Mouse (Mus musculus) bone marrow, adult 2 months (tissue): ENCODE measurements around the gene Actr1a. TPM values are rescaled to one million over a fixed set of nuclear protein-coding genes. Genes with fewer than 3 reads are reported as not detected.

Experiments used
- H3K27ac ChIP-seq: fragments of 200-500 bp; 2 replicates; pipeline ENCODE4 v1.5.1; 2012; ENCODE audit warnings: low read depth, mild to moderate bottlenecking, control low read depth, inconsistent platforms, low read length; ENCODE audit not compliant: control insufficient read depth, poor library complexity, insufficient read depth
- H3K4me1 ChIP-seq: fragments of 200-500 bp; 2 replicates; pipeline ENCODE4 v1.6.1; 2011; ENCODE audit warnings: low read length; ENCODE audit not compliant: control insufficient read depth, insufficient read depth
- H3K4me3 ChIP-seq: fragments of 200-500 bp; replicated peaks from 2 replicates; pipeline ENCODE3; 2011; ENCODE audit warnings: mild to moderate bottlenecking, low read depth, low read length, control low read depth; ENCODE audit not compliant: control insufficient read depth
- CTCF ChIP-seq: fragments of 200-500 bp; IDR thresholded peaks from 2 replicates; pipeline ENCODE4 v1.5.1; 2011; ENCODE audit warnings: low read length, control low read depth; ENCODE audit not compliant: control insufficient read depth, insufficient read depth
- POLR2A ChIP-seq: fragments of 200-500 bp; IDR thresholded peaks from 2 replicates; pipeline ENCODE4 v1.6.1; 2011; ENCODE audit warnings: low read depth, mild to moderate bottlenecking, control low read depth, low read length, borderline replicate concordance; ENCODE audit not compliant: control insufficient read depth
- WGBS: fragments of 180-500 bp; shearing (Covaris S2); methylation state at CpG from one replicate; pipeline ENCODE4 v1.1.7; 2018; 5-methylcytosine and 5-hydroxymethylcytosine counted together
- polyA plus RNA-seq: library from polyadenylated mRNA; stranded (reverse); fragments of >200 nt; gene quantifications from 2 replicates; pipeline ENCODE4 v1.2.4, GENCODE M21; 2011; ENCODE audit warnings: low replicate concordance; ENCODE audit not compliant: missing spikeins, insufficient read depth, insufficient read length

Actr1a gene
- polyA plus RNA-seq, 1 experiment: 53.5 TPM

- Histone ChIP-seq H3K4me1 (no peaks in the 10 kb centered on the region), H3K27ac (no peak overlapping the region), H3K4me3 (no peak overlapping the region)
- peak; percentile 64 for TF ChIP-seq CTCF
- TF ChIP-seq POLR2A: no peak
- 17% methylated on average over 4 of the region's 4 CpGs for WGBS
These were observed 26.3 kb downstream of the Actr1a start for GRCm38 (mm10) chr19:46369204-46369603.

- 63% methylated on average over 23 of the region's 23 CpGs for WGBS
- no peak overlapping the region for H3K4me3 ChIP-seq
- no peak overlapping the region for H3K27ac ChIP-seq
- peaks cover 3% of the 10 kb centered on the region; the same call in 1 of the 2 replicates for H3K4me1 ChIP-seq
- TF ChIP-seq CTCF: no peak
- no peak for TF ChIP-seq POLR2A
These were observed 27.6 kb downstream of the Actr1a start for GRCm38 (mm10) chr19:46367798-46368590.

- no peak overlapping the region for H3K4me3 ChIP-seq
- peaks cover 3% of the 10 kb centered on the region; the same call in 1 of the 2 replicates for H3K4me1 ChIP-seq
- TF ChIP-seq POLR2A (no peak), CTCF (no peak)
- no peak overlapping the region for H3K27ac ChIP-seq
- WGBS: 33% methylated on average over 11 of the region's 11 CpGs
These were observed 32.1 kb downstream of the Actr1a start for GRCm38 (mm10) chr19:46363294-46364009.

GRCm38 (mm10) chr19:46362104-46362503, 33.4 kb downstream of the Actr1a start:
- WGBS: 69% methylated on average over 8 of the region's 8 CpGs
- H3K4me3 ChIP-seq: no peak overlapping the region
- H3K4me1 ChIP-seq: peaks cover 3% of the 10 kb centered on the region; the same call in 1 of the 2 replicates
- no peak for TF ChIP-seq CTCF
- no peak for TF ChIP-seq POLR2A
- no peak overlapping the region for H3K27ac ChIP-seq

GRCm38 (mm10) chr19:46358381-46358780, 37.2 kb downstream of the Actr1a start:
- Histone ChIP-seq H3K4me3 (no peak overlapping the region), H3K4me1 (peaks cover 3% of the 10 kb centered on the region), H3K27ac (peak overlapping the region; percentile 20; the same call in 1 of the 2 replicates)
- 19% methylated on average over 4 of the region's 4 CpGs for WGBS
- no peak for TF ChIP-seq CTCF
- no peak for TF ChIP-seq POLR2A

GRCm38 (mm10) chr19:46357344-46358280, 37.9 kb downstream of the Actr1a start:
- no peak for TF ChIP-seq POLR2A
- TF ChIP-seq CTCF: no peak
- 2% methylated on average over 25 of the region's 25 CpGs for WGBS
- Histone ChIP-seq H3K4me3 (peak overlapping the region; percentile 81), H3K27ac (peak overlapping the region; percentile 9; the same call in 1 of the 2 replicates), H3K4me1 (peaks cover 2% of the 10 kb centered on the region)

- Histone ChIP-seq H3K4me1 (peaks cover 2% of the 10 kb centered on the region), H3K27ac (peak overlapping the region; percentile 54), H3K4me3 (peak overlapping the region; percentile 81)
- TF ChIP-seq CTCF: no peak
- TF ChIP-seq POLR2A: peak; percentile 46; the same call in 1 of the 2 replicates
- under 1% methylated on average over 29 of the region's 29 CpGs for WGBS
These were observed 38.8 kb downstream of the Actr1a start for GRCm38 (mm10) chr19:46356701-46357138.
